In the genomic region with DNA sequence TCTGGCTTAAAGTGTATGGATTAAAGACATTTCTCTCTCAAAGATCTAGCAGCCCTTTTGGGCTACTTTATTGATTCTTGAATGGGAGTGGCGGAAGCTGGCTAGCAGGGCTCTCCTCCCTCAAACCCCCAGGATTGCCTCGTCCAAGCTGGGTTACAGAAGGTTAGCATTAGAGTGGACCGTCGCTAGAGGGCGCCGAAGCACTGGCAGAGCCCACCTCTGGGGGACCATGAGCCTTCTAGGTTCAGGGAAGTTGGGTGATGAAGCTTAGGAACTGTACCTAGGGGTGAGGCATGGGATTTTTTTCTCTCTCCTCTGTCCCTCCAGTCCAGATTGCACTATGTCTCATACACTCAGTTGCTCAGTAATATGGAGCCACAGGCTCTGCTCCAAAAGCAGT, we compare ENCODE assay signal across 8 mouse cellular contexts. TPM values are rescaled to one million over a fixed set of nuclear protein-coding genes. Genes with fewer than 3 reads are reported as not detected.
DNase-seq lines count a peak whose midpoint lies in the region; ATAC-seq and TF ChIP-seq lines count a peak whose summit lies in the region.

No protein-coding gene starts in this region.

- no peak for ATAC-seq in heart, postnatal 0 days (ENCODE audit: insufficient read depth, low read depth)
- peak; percentile 80 for ATAC-seq in hindbrain, embryonic 16.5 days
- ATAC-seq in midbrain, embryonic 12.5 days (ENCODE audit: low FRiP score, low read depth): peak; percentile 79; the same call in 1 of the 2 replicates

- TF ChIP-seq POLR2A in bone marrow macrophage, adult 2 months (IDR thresholded peaks at IDR 0.05; ENCODE audit: borderline replicate concordance, low read depth, low read length): no peak

- peak; percentile 59 for TF ChIP-seq CTCF in heart, postnatal 0 days (IDR thresholded peaks at IDR 0.05; ENCODE audit: low read depth)
- TF ChIP-seq CTCF in bone marrow macrophage, adult 2 months (IDR thresholded peaks at IDR 0.05; ENCODE audit: low read depth, low read length): peak; percentile 63

- H3K27me3 ChIP-seq in heart, postnatal 0 days (ENCODE audit: control insufficient read depth, insufficient read depth, low read length): 0 out of 2 replicates have a peak, but pooled peaks cover 10% of the 10 kb centered on the region
- H3K27me3 ChIP-seq in forebrain, embryonic 10.5 days (ENCODE audit: poor library complexity, severe bottlenecking): peaks cover 22% of the 10 kb centered on the region
- peaks cover 14% of the 10 kb centered on the region for H3K27me3 ChIP-seq in hindbrain, embryonic 16.5 days (replicated peaks; ENCODE audit: control insufficient read depth, insufficient read depth, low read length)
- peaks cover 24% of the 10 kb centered on the region for H3K27me3 ChIP-seq in midbrain, embryonic 12.5 days

- H3K36me3 ChIP-seq in heart, postnatal 0 days (replicated peaks; ENCODE audit: control insufficient read depth, insufficient read depth, low read length): no peaks in the 10 kb centered on the region
- H3K36me3 ChIP-seq in forebrain, embryonic 10.5 days (replicated peaks): no peaks in the 10 kb centered on the region
- no peaks in the 10 kb centered on the region for H3K36me3 ChIP-seq in hindbrain, embryonic 16.5 days (ENCODE audit: control insufficient read depth, insufficient read depth, low read length)
- no peaks in the 10 kb centered on the region for H3K36me3 ChIP-seq in midbrain, embryonic 12.5 days

- 2% methylated on average over 6 of the region's 6 CpGs for WGBS in heart, postnatal 0 days
- under 1% methylated on average over 6 of the region's 6 CpGs for WGBS in forebrain, embryonic 10.5 days
- 4% methylated on average over 6 of the region's 6 CpGs for WGBS in hindbrain, embryonic 16.5 days
- 1% methylated on average over 6 of the region's 6 CpGs for whole genome bisulfite sequencing in midbrain, embryonic 12.5 days

- no peaks in the 10 kb centered on the region for H3K4me1 ChIP-seq in heart, postnatal 0 days (ENCODE audit: control insufficient read depth, insufficient read depth)
- H3K4me1 ChIP-seq in bone marrow macrophage, adult 2 months (ENCODE audit: control insufficient read depth, insufficient read depth, low read length): no peaks in the 10 kb centered on the region
- H3K4me1 ChIP-seq in forebrain, embryonic 10.5 days: peaks cover 10% of the 10 kb centered on the region
- H3K4me1 ChIP-seq in hindbrain, embryonic 16.5 days (ENCODE audit: control insufficient read depth, insufficient read depth, low read depth, low read length): peaks cover 8% of the 10 kb centered on the region
- H3K4me1 ChIP-seq in midbrain, embryonic 12.5 days: peaks cover 8% of the 10 kb centered on the region

- no peak overlapping the region for H3K4me3 ChIP-seq in heart, postnatal 0 days (ENCODE audit: low read depth, low read length)
- H3K4me3 ChIP-seq in bone marrow macrophage, adult 2 months (ENCODE audit: insufficient read depth, low read length): no peak overlapping the region
- no peak overlapping the region for H3K4me3 ChIP-seq in forebrain, embryonic 10.5 days
- H3K4me3 ChIP-seq in hindbrain, embryonic 16.5 days (ENCODE audit: low read length): no peak overlapping the region
- H3K4me3 ChIP-seq in midbrain, embryonic 12.5 days: no peak overlapping the region

- H3K27ac ChIP-seq in heart, postnatal 0 days (ENCODE audit: low read depth): no peak overlapping the region
- H3K27ac ChIP-seq in bone marrow macrophage, adult 2 months (ENCODE audit: insufficient read depth, low read depth, low read length): no peak overlapping the region
- no peak overlapping the region for H3K27ac ChIP-seq in forebrain, embryonic 10.5 days
- no peak overlapping the region for H3K27ac ChIP-seq in hindbrain, embryonic 16.5 days (ENCODE audit: low read depth, low read length)
- no peak overlapping the region for H3K27ac ChIP-seq in midbrain, embryonic 12.5 days (replicated peaks)

- no peak overlapping the region for H3K9ac ChIP-seq in heart, postnatal 0 days (replicated peaks; ENCODE audit: low read depth, low read length)
- no peak overlapping the region for H3K9ac ChIP-seq in hindbrain, embryonic 16.5 days (ENCODE audit: low read depth, low read length)
- H3K9ac ChIP-seq in midbrain, embryonic 12.5 days (replicated peaks): no peak overlapping the region

- no peak overlapping the region for H3K4me2 ChIP-seq in heart, postnatal 0 days (ENCODE audit: low read depth, low read length)
- no peak overlapping the region for H3K4me2 ChIP-seq in hindbrain, embryonic 16.5 days (ENCODE audit: low read length)
- no peak overlapping the region for H3K4me2 ChIP-seq in midbrain, embryonic 12.5 days (replicated peaks)

- TF ChIP-seq EP300 in heart, postnatal 0 days (IDR thresholded peaks at IDR 0.05; ENCODE audit: low read depth): no peak

- intact Hi-C loops in heart, postnatal 25 days (cut with DNase I): loop anchor here (2.0 kb wide), 1 partner anchor 814 kb away; no protein-coding TSS in a partner anchor
- intact Hi-C loops in left cerebral cortex, postnatal 25 days (cut with DNase I): loop anchor here (2.0 to 5.0 kb wide), 3 partner anchors 108 to 812 kb away; partner anchors contain the start of gene Mrpl3

- peak; percentile 17 for DNase-seq in heart, postnatal 0 days (ENCODE audit: low spot score)
- no peak for DNase-seq in heart, postnatal 25 days (ENCODE audit: low spot score)
- peak; percentile 70 for DNase-seq in forebrain, embryonic 10.5 days (ENCODE audit: extremely low spot score, low spot score)
- peak; percentile 54 to 72 for DNase-seq in left cerebral cortex, postnatal 25 days (ENCODE audit: low spot score in 2 of 2)
- peak; percentile 6 to 71 for DNase-seq in spleen, postnatal 10 days (ENCODE audit: low spot score in 2 of 2)

- no peaks in the 10 kb centered on the region; the same call in 1 of the 2 replicates for H3K9me3 ChIP-seq in heart, postnatal 0 days (replicated peaks; ENCODE audit: control insufficient read depth, low read length)
- no peaks in the 10 kb centered on the region for H3K9me3 ChIP-seq in forebrain, embryonic 10.5 days
- no peaks in the 10 kb centered on the region for H3K9me3 ChIP-seq in hindbrain, embryonic 16.5 days (ENCODE audit: control insufficient read depth, low read length)
- 0 out of 2 replicates have a peak, but pooled peaks cover 3% of the 10 kb centered on the region for H3K9me3 ChIP-seq in midbrain, embryonic 12.5 days

RNA-seq across cellular contexts. Expression of gene Cpne4, which starts 27.4 kb away (rescaled TPM):
- not detected in 2 replicates for total RNA-seq in heart, postnatal 0 days (2014; rRNA removed; ENCODE audit: low replicate concordance)
- 0.03 and 0.14 TPM in 2 replicates for polyA plus RNA-seq in heart, postnatal 0 days (2015; fragmentation: Nextera tagmentation; extraction: Ambion mirVana)
- total RNA-seq in heart, postnatal 25 days (2021): under 1 TPM in 1 of 2 experiments, not detected in 1; 0.08 TPM
- polyA plus RNA-seq in bone marrow macrophage, adult 2 months (2012; ENCODE audit: insufficient read depth, insufficient read length, missing spikeins): not detected in 2 replicates
- polyA plus RNA-seq in forebrain, embryonic 10.5 days (2016; fragmentation: Nextera tagmentation; extraction: Ambion mirVana): 0.25 and 0.35 TPM in 2 replicates
- 13.0 and 17.8 TPM in 2 replicates for polyA plus RNA-seq in hindbrain, embryonic 16.5 days (2015; fragmentation: Nextera tagmentation; extraction: Ambion mirVana)
- 10 to 100 TPM; 70.1 to 74.2 TPM for total RNA-seq in left cerebral cortex, postnatal 25 days (2021)
- polyA plus RNA-seq in midbrain, embryonic 12.5 days (2016; fragmentation: Nextera tagmentation; extraction: Ambion mirVana): 3.8 and 3.9 TPM in 2 replicates
